Mouse (Mus musculus) spleen, adult 2 months (tissue): Measurements from ENCODE around the gene E4f1. TPM values are rescaled to one million over a fixed set of nuclear protein-coding genes. Genes with fewer than 3 reads are reported as not detected.

Experiments used
- DNase-seq, 2 experiments: peaks; one replicate each; pipeline versions ENCODE4 v3.0.0 to v3.0.0-alpha.2; 2012 to 2021; ENCODE audit warnings: low spot score in 2 of 2, low read depth in 1 of 2
- H3K27ac ChIP-seq: fragments of 200-500 bp; 2 replicates; pipeline ENCODE4 v1.5.1; 2012; ENCODE audit warnings: low read length, inconsistent platforms; ENCODE audit not compliant: insufficient read depth
- H3K27me3 ChIP-seq: fragments of 200-500 bp; 2 replicates; pipeline ENCODE4 v1.6.1; 2012; ENCODE audit warnings: mild to moderate bottlenecking, moderate library complexity, low read length, inconsistent platforms; ENCODE audit not compliant: control insufficient read depth, insufficient read depth
- H3K36me3 ChIP-seq: fragments of 200-500 bp; 2 replicates; pipeline ENCODE4 v1.6.1; 2012; ENCODE audit warnings: mild to moderate bottlenecking, low read length, inconsistent platforms; ENCODE audit not compliant: control insufficient read depth, insufficient read depth
- H3K4me1 ChIP-seq: fragments of 200-500 bp; 2 replicates; pipeline ENCODE4 v1.6.1; 2011; ENCODE audit warnings: inconsistent platforms; ENCODE audit not compliant: control insufficient read depth, insufficient read depth, insufficient read length
- H3K4me3 ChIP-seq: fragments of 200-500 bp; 2 replicates; pipeline ENCODE4 v1.5.1; 2011; ENCODE audit warnings: mild to moderate bottlenecking, inconsistent platforms; ENCODE audit not compliant: insufficient read depth, insufficient read length; ENCODE audit errors: extremely low read depth
- CTCF ChIP-seq: fragments of 200-500 bp; IDR thresholded peaks from 2 replicates; pipeline ENCODE4 v1.5.1; 2011; ENCODE audit warnings: mild to moderate bottlenecking, inconsistent platforms; ENCODE audit not compliant: insufficient read depth, insufficient read length, insufficient replicate concordance; ENCODE audit errors: extremely low read depth
- POLR2A ChIP-seq: fragments of 200-500 bp; IDR thresholded peaks from 2 replicates; pipeline ENCODE4 v1.6.1; 2011; ENCODE audit warnings: low read depth, low read length, inconsistent platforms
- WGBS: fragments of 180-500 bp; shearing (Covaris S2); methylation state at CpG from one replicate; pipeline ENCODE4 v1.1.7; 2018; 5-methylcytosine and 5-hydroxymethylcytosine counted together
- polyA plus RNA-seq: library from polyadenylated mRNA; depleted of rRNA; stranded (reverse); fragments of >200 nt; gene quantifications from 2 replicates; pipeline ENCODE4 v1.2.3, GENCODE M21; 2012

E4f1 gene
- polyA plus RNA-seq, 1 experiment, result 95.9 TPM

DNA sequence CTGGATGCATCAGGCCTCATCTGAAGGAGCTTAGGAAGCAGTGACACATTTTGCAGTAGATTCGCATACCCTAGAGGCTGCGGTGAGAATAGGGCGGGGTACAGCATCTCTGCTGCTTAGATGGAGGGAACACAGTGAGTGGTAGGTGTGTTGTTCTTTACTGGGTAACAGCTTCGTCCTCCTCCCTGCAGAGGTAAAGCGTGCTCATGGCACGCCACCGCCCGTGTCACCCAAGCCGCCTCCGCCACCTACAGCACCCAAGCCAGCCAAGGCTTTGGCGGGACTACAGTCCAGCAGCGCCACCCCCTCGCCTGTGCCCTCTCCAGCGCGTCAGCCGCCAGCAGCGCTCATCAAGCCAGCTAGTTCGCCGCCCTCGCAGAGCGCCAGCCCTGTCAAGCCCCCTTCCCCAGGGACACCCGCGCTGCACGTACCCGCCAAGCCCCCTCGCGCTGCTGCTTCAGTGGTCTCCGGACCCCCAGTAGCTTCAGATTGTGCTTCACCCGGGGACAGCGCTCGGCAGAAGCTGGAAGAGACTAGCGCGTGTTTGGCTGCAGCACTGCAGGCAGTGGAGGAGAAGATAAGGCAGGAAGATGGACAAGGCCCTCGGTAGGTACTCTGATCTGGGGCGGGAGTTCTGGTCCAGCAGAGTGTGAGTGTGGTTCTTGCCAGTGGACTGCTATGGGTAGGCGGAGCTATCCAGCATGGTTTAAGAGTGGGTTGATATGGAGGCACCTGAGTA is 36.4 kb upstream of the E4f1 start:
- no peak for TF ChIP-seq POLR2A
- TF ChIP-seq CTCF, result no peak
- Histone ChIP-seq H3K27ac (no peak overlapping the region), H3K4me3 (no peak overlapping the region), H3K36me3 (peaks cover 29% of the 10 kb centered on the region), H3K27me3 (no peaks in the 10 kb centered on the region), H3K4me1 (no peaks in the 10 kb centered on the region; the same call in 1 of the 2 replicates)
- DNase-seq, result no peak
- WGBS, result 66% methylated on average over 36 of the region's 36 CpGs

DNA sequence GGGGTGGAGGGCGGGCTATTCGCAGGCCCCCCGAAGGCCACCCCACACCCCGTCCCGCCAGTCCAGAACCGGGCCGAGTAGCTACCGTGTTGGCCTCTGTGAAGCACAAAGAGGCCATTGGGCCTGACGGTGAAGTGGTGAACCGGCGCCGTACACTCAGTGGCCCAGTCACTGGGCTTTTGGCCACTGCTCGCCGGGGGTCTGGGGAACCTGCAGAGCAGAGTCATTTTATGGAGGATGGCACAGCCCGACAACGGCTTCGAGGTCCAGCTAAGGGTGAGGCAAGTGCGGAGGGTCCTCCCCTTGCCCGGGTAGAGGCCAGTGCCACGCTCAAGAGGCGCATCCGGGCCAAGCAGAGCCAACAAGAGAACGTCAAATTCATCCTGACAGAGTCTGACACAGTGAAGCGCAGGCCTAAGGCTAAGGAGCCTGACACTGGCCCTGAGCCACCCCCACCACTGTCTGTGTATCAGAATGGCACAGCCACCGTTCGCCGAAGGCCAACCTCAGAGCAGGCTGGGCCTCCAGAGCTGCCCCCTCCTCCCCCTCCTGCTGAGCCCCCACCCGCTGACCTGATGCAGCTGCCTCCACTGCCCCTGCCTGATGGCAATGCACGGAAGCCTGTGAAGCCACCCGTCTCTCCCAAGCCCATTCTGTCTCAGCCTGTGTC is 35.3 kb upstream of the E4f1 start:
- H3K36me3 ChIP-seq, result peaks cover 21% of the 10 kb centered on the region
- 94% methylated on average over 30 of the region's 30 CpGs for WGBS

DNA sequence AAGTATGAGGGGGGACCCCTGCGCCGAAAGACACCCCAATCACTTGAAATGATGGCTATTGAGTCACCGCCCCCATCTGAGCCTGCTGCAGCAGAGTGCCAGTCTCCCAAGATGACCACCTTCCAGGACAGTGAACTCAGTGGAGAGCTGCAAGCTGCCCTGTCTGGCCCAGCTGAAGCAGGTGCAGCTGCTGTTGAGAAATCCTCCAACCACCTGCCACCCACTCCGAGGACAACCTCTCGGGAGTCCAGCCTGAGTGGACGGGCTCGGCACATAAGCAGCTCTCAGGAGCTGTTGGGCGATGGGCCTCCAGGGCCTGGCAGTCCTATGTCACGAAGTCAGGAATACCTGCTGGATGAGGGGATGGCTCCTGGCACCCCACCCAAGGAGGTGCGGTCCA is 34.0 kb upstream of the E4f1 start:
- no peak for DNase-seq
- no peak for TF ChIP-seq POLR2A
- no peak for TF ChIP-seq CTCF
- Histone ChIP-seq H3K36me3 (peaks cover 9% of the 10 kb centered on the region), H3K27me3 (no peaks in the 10 kb centered on the region), H3K4me3 (no peak overlapping the region), H3K4me1 (no peaks in the 10 kb centered on the region; the same call in 1 of the 2 replicates), H3K27ac (no peak overlapping the region)
- WGBS, result 92% methylated on average over 10 of the region's 10 CpGs

More for the DNA sequence above, 35.3 kb upstream of the E4f1 start:
- no peak for DNase-seq
- H3K27me3 ChIP-seq, result no peaks in the 10 kb centered on the region
- H3K4me3 ChIP-seq, result no peak overlapping the region
- H3K4me1 ChIP-seq, result no peaks in the 10 kb centered on the region; the same call in 1 of the 2 replicates
- TF ChIP-seq CTCF, result no peak
- no peak for TF ChIP-seq POLR2A
- no peak overlapping the region for H3K27ac ChIP-seq

DNA sequence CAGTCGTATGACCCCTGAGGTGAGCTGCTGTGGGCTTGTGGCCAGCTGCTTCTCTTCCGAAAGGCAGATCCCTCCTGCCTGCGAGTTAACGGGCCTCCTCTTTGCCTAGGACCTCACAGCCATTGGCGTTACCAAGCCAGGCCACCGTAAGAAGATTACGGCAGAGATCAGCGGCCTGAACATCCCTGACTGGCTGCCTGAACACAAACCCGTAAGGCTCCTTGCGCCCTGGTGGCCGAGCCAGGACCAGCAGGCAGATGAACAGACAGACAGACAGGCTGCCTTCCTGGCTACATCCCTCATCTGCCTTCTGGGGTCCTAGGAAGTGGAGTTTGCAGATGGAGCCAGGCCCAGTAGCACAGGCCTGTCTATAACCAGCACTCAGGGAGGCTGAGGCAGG is 32.1 kb upstream of the E4f1 start:
- 72% methylated on average over 11 of the region's 11 CpGs for WGBS
- Histone ChIP-seq H3K4me1 (no peaks in the 10 kb centered on the region; the same call in 1 of the 2 replicates), H3K36me3 (no peaks in the 10 kb centered on the region), H3K4me3 (no peak overlapping the region), H3K27me3 (no peaks in the 10 kb centered on the region), H3K27ac (no peak overlapping the region)
- no peak for DNase-seq
- TF ChIP-seq CTCF (no peak), POLR2A (no peak)

DNA sequence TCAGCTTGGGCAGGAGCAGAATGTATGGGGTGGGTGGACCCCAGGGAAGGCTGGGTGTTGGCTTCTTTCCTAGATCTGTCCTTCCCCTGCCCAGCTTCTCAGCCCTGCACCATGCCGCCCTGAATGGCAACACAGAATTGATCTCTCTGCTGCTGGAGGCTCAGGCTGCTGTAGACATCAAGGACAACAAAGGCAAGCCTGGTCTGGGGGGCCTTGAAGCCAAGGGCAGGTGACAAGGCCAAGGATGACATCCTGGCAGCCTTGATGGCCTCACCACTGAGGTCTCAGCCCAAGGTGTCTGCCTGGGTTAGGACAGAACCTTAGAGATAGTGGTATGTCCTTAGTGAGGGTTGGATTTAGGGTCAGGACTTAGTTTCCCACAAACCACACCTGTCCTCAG is 25.9 kb upstream of the E4f1 start:
- H3K27me3 ChIP-seq, result no peaks in the 10 kb centered on the region
- no peak overlapping the region for H3K4me3 ChIP-seq
- no peaks in the 10 kb centered on the region for H3K4me1 ChIP-seq
- DNase-seq, result no peak
- TF ChIP-seq POLR2A (no peak), CTCF (no peak)
- WGBS, result 67% methylated on average over 1 of the region's 1 CpGs
- no peaks in the 10 kb centered on the region for H3K36me3 ChIP-seq
- H3K27ac ChIP-seq, result no peak overlapping the region

DNA sequence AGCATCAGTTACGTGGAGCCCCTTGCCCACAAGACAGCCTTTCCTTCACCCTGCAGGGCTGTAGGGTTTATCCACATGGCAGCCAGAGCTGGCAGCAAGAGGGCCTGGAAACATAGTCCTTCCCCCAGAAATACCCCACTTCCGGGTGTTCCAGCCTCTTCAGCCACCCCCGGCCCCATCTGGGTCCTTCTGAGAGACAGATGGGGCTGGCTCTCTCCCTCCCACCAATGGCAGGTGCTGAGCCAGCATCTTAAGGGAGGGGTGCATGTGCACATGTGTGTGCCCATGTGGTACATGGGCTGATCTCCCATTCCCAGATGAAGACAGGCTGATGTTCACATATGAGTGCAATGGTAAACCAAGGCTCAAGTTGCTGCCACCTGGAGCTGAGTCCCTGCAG is 25.3 kb upstream of the E4f1 start:
- no peak overlapping the region for H3K27ac ChIP-seq
- no peak overlapping the region for H3K4me3 ChIP-seq
- DNase-seq, result no peak
- TF ChIP-seq CTCF (no peak), POLR2A (no peak)
- 73% methylated on average over 3 of the region's 3 CpGs for WGBS
- no peaks in the 10 kb centered on the region for H3K36me3 ChIP-seq
- no peaks in the 10 kb centered on the region for H3K4me1 ChIP-seq
- H3K27me3 ChIP-seq, result no peaks in the 10 kb centered on the region
